Mouse (Mus musculus) hindbrain, embryonic 13.5 days (tissue): ENCODE measurements around the gene Focad. TPM values are rescaled to one million over a fixed set of nuclear protein-coding genes. Genes with fewer than 3 reads are reported as not detected.
A peak's percentile ranks its signal among the peaks of the same experiment; 100 is the strongest.

Source experiments
- microRNA counts: library from miRNA; unstranded; fragments of <30 nt; microRNA quantifications from one replicate; lab custom pipeline; 2016
- microRNA-seq: library from miRNA; unstranded; fragments of <30 nt; microRNA quantifications from one replicate; pipeline ENCODE4, GENCODE M21; 2016
- polyA plus RNA-seq: library from polyadenylated mRNA; unstranded; fragments of >200 nt; fragmentation: Nextera tagmentation; extraction: Ambion mirVana; gene quantifications from 2 replicates; pipeline ENCODE4 v1.2.1, GENCODE M21; 2015

The Focad gene
- polyA plus RNA-seq, 1 experiment from 2014 or later, result 11.2 TPM

MicroRNAs within 50 kb of the gene (microRNA counts, 519-probe panel; counts per million panel counts)
- 51.3 counts per million for microRNA mmu-miR-491 (lab: Ali Mortazavi, UCI)

Small RNA genes lying within 50 kb of the gene (microRNA-seq; reads per million reads assigned to microRNA genes)
- gene Mir491, result 3.0 reads per million, percentile 7 among the genes with 10 or more reads in this experiment

Other genes starting within 250 kb of the Focad start
- 108 and 110 TPM in 2 replicates for gene Mllt3, start 61.3 kb upstream of the Focad start, polyA plus RNA-seq